Mouse (Mus musculus) CH12.LX (cell line): Measurements from ENCODE around the gene Ctdsp1. TPM values are rescaled to one million over a fixed set of nuclear protein-coding genes. Genes with fewer than 3 reads are reported as not detected.
A peak's percentile ranks its signal among the peaks of the same experiment; 100 is the strongest.

Experiments used
- DNase-seq: peaks from one replicate; pipeline ENCODE4 v3.0.0-alpha.2; 2013; ENCODE audit errors: extremely low read depth
- H3K27ac ChIP-seq: 2 replicates; pipeline ENCODE4 v1.5.1; 2012; ENCODE audit warnings: low read depth, mild to moderate bottlenecking, control low read depth, moderate library complexity; ENCODE audit not compliant: insufficient read depth
- H3K27me3 ChIP-seq: replicated peaks from 2 replicates; pipeline ENCODE3; 2012; ENCODE audit warnings: inconsistent platforms
- H3K36me3 ChIP-seq, 2 experiments: replicated peaks in 1 of 2; 2 replicates each; pipeline versions ENCODE3 to v1.6.1; 2012; ENCODE audit warnings: inconsistent platforms in 1 of 2, low read length in 1 of 2, mild to moderate bottlenecking in 1 of 2, mixed read lengths in 1 of 2, moderate library complexity in 1 of 2; ENCODE audit not compliant: control insufficient read depth in 1 of 2, insufficient read depth in 1 of 2
- H3K4me1 ChIP-seq, 2 experiments: 2 replicates each; pipeline ENCODE4 v1.6.1; 2012; ENCODE audit warnings: inconsistent platforms in 1 of 2, moderate library complexity in 1 of 2; ENCODE audit not compliant: insufficient read depth in 2 of 2, control insufficient read depth in 1 of 2
- H3K4me2 ChIP-seq: 2 replicates; pipeline ENCODE4 v1.6.1; 2012; ENCODE audit warnings: low read depth, mild to moderate bottlenecking, control low read depth; ENCODE audit not compliant: poor library complexity, insufficient read depth, severe bottlenecking
- H3K4me3 ChIP-seq, 3 experiments: fragments of 150-350 bp in 1 of 3; sonication (generic) in 1 of 3; replicated peaks in 1 of 3; 2 replicates each; pipeline versions ENCODE3 to v1.5.1; 2011 to 2012; ENCODE audit warnings: low read depth in 2 of 3, low read length in 2 of 3, mild to moderate bottlenecking in 2 of 3, moderate library complexity in 2 of 3, control low read depth in 1 of 3, improper control_type of control experiment in 1 of 3, inconsistent platforms in 1 of 3, mixed read lengths in 1 of 3; ENCODE audit not compliant: poor library complexity in 1 of 3
- H3K79me2 ChIP-seq: replicated peaks from 2 replicates; pipeline ENCODE4 v1.6.1; 2012; ENCODE audit warnings: mild to moderate bottlenecking, moderate library complexity; ENCODE audit not compliant: control insufficient read depth, poor library complexity, insufficient read depth, severe bottlenecking; ENCODE audit errors: extremely low read depth
- H3K9ac ChIP-seq: 2 replicates; pipeline ENCODE4 v1.6.1; 2012; ENCODE audit warnings: low read depth, mild to moderate bottlenecking, control low read depth, moderate library complexity; ENCODE audit not compliant: insufficient read depth
- H3K9me3 ChIP-seq: replicated peaks from 2 replicates; pipeline ENCODE3; 2012; ENCODE audit warnings: low read length, inconsistent platforms, mixed read lengths
- BHLHE40 ChIP-seq: IDR thresholded peaks from 2 replicates; pipeline ENCODE4 v1.6.1; 2011; ENCODE audit warnings: mild to moderate bottlenecking, low read depth, low read length, improper control_type of control experiment
- CHD1 ChIP-seq: IDR thresholded peaks from 2 replicates; pipeline ENCODE4 v1.6.1; 2012; ENCODE audit warnings: low read depth, low read length, improper control_type of control experiment, inconsistent platforms
- CHD2 ChIP-seq: IDR thresholded peaks from 2 replicates; pipeline ENCODE4 v1.6.1; 2011; ENCODE audit warnings: low read length, improper control_type of control experiment
- ELF1 ChIP-seq: IDR thresholded peaks from 2 replicates; pipeline ENCODE4 v1.6.1; 2014; ENCODE audit warnings: low read depth, mild to moderate bottlenecking, inconsistent platforms, low read length, improper control_type of control experiment
- IRF4 ChIP-seq: IDR thresholded peaks from 2 replicates; pipeline ENCODE4 v1.6.1; 2014; ENCODE audit warnings: low read depth, mild to moderate bottlenecking, inconsistent platforms, low read length, improper control_type of control experiment
- MAFK ChIP-seq: IDR thresholded peaks from 2 replicates; pipeline ENCODE4 v1.6.1; 2011; ENCODE audit warnings: low read length, improper control_type of control experiment; ENCODE audit not compliant: insufficient replicate concordance
- MEF2A ChIP-seq: IDR thresholded peaks from 2 replicates; pipeline ENCODE4 v1.6.1; 2014; ENCODE audit warnings: low read depth, mild to moderate bottlenecking, inconsistent platforms, low read length, improper control_type of control experiment, borderline replicate concordance
- MYC ChIP-seq: IDR thresholded peaks from 2 replicates; pipeline ENCODE4 v1.6.1; 2011; ENCODE audit warnings: low read depth, mild to moderate bottlenecking, improper control_type of control experiment, low read length
- NELFE ChIP-seq: IDR thresholded peaks from 2 replicates; pipeline ENCODE4 v1.6.1; 2011; ENCODE audit warnings: low read depth, low read length, improper control_type of control experiment
- POLR2AphosphoS2 ChIP-seq: IDR thresholded peaks from 2 replicates; pipeline ENCODE4 v1.6.1; 2011; ENCODE audit warnings: low read depth, low read length, improper control_type of control experiment
- TBP ChIP-seq: conservative IDR thresholded peaks from 2 replicates; pipeline ENCODE4 v1.6.1; 2011; ENCODE audit warnings: low read depth, low read length, improper control_type of control experiment
- ZMIZ1 ChIP-seq: IDR thresholded peaks from 2 replicates; pipeline ENCODE4 v1.6.1; 2012; ENCODE audit warnings: low read depth, mild to moderate bottlenecking, inconsistent platforms, low read length, improper control_type of control experiment
- ZNF384 ChIP-seq: IDR thresholded peaks from 2 replicates; pipeline ENCODE4 v1.6.1; 2012; ENCODE audit warnings: low read depth, low read length, improper control_type of control experiment, inconsistent platforms
- dilution Hi-C: fragments of 300-500 bp; cut with MboI; formaldehyde crosslinking; loops from 2 replicates; pipeline ENCODE4 v1.14.3; 2020; ENCODE audit warnings: low sequenced_read_pairs; ENCODE audit not compliant: extremely low pct_unique_long_range_greater_than_20kb, extremely low pct_ligation_motif_present
- in situ Hi-C: fragments of 300-500 bp; cut with MboI; formaldehyde crosslinking; loops from 3 replicates; pipeline ENCODE4 v1.14.3; 2019; ENCODE audit warnings: low sequenced_read_pairs, low pct_ligation_motif_present, low pct_unique_long_range_greater_than_20kb, mixed read lengths
- polyA plus RNA-seq: library from polyadenylated mRNA; unstranded; fragments of >175 nt; gene quantifications from 2 replicates; pipeline ENCODE4 v1.2.1, GENCODE M21; 2012; ENCODE audit warnings: low read depth; ENCODE audit not compliant: insufficient read length
- total RNA-seq, 2 experiments: library from RNA; depleted of rRNA; stranded (reverse); fragments of 300-350 nt in 1 of 2; fragments of >200 nt in 1 of 2; gene quantifications; 2 replicates each; pipeline ENCODE4 v1.2.3; 2012 to 2014

Gene Ctdsp1
- total and polyA plus RNA-seq, 3 experiments = 14.4 to 65.8 (median 23.4) TPM

DNA sequence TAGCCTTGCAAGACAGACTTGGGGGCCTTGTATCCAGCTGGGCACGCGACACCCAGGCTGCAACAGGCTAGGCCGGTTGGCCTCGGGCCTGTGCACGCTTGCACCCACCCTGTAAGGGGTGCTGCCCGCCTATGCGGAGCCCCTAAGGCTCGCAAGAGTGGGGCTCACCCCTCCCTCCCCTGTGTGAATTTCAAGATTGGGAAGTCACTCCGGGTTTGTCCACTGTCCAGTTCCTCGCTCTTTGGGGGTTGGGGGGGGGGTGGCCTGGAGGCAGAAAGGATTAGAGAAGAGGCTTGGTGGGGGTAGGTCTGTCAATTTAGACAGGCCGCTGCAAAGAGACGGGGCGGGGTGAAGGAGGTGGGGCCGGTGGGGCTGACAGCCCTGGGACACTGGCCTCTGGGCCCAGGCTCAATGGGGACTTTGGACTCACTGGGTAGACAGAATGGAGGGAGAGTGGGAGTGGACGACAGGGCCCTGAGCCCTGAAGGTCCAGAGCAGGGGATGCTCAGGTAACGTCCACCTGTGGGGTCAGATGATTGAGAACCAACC, 1.2 kb downstream of the Ctdsp1 start:
- peaks cover 21% of the 10 kb centered on the region for H3K79me2 ChIP-seq
- dilution Hi-C loops (no loop called here), in situ Hi-C loops (loop anchor here (5.0 to 10.0 kb wide), 2 partner anchors 52 to 80 kb away; no protein-coding TSS in a partner anchor)
- DNase-seq = no peak
- peaks cover 8 to 60% of the 10 kb centered on the region in 2 experiments; a peak in 3 of 4 replicates for H3K4me1 ChIP-seq
- H3K4me3 ChIP-seq = peak overlapping the region; percentile 65 to 86 (median 73)
- TF ChIP-seq ZMIZ1 = peak; percentile 44; the same call in 1 of the 2 replicates
- no peak for TF ChIP-seq TBP
- peak; percentile 50 for TF ChIP-seq BHLHE40
- TF ChIP-seq MYC = no peak; the same call in 1 of the 2 replicates
- TF ChIP-seq IRF4 = no peak
- peak overlapping the region; percentile 41 for H3K4me2 ChIP-seq
- peaks cover 19 to 22% of the 10 kb centered on the region in 2 experiments for H3K36me3 ChIP-seq
- H3K27me3 ChIP-seq = no peaks in the 10 kb centered on the region
- peak overlapping the region; percentile 76 for H3K27ac ChIP-seq
- peak overlapping the region; percentile 98 for H3K9ac ChIP-seq
- H3K9me3 ChIP-seq = no peaks in the 10 kb centered on the region

DNA sequence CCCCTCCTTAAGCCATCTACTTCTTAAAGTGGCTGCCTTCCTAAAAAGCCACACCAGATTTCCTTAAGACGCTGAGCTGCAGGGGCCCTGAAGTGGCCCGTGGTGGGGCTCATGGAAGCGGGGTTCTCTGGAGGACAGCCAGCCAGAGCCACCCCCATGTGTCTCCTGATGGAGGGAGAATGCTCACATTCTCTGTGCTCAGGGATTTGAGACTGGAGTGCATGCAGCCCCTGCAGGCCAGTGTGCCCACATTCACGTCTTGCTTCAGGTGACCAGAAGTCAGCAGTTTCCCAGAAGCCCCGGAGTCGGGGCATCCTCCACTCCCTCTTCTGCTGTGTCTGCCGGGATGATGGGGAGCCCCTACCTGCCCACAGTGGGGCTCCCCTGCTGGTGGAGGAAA, 1.7 kb downstream of the Ctdsp1 start:
- peak overlapping the region; percentile 65 to 86 (median 73) for H3K4me3 ChIP-seq
- H3K27ac ChIP-seq = peak overlapping the region; percentile 12; the same call in 1 of the 2 replicates
- dilution Hi-C loops (no loop called here), in situ Hi-C loops (loop anchor here (5.0 to 10.0 kb wide), 2 partner anchors 52 to 81 kb away; no protein-coding TSS in a partner anchor)
- TF ChIP-seq CHD1 (no peak), MEF2A (no peak), TBP (no peak), MAFK (no peak), NELFE (no peak), POLR2AphosphoS2 (no peak), MYC (no peak), CHD2 (no peak), ZNF384 (no peak), ELF1 (no peak)
- H3K27me3 ChIP-seq = no peaks in the 10 kb centered on the region
- peaks cover 4 to 56% of the 10 kb centered on the region in 2 experiments; a peak in 3 of 4 replicates for H3K4me1 ChIP-seq
- peak overlapping the region; percentile 41 for H3K4me2 ChIP-seq
- peaks cover 19 to 22% of the 10 kb centered on the region in 2 experiments for H3K36me3 ChIP-seq
- no peak for DNase-seq
- no peaks in the 10 kb centered on the region for H3K9me3 ChIP-seq
- peak overlapping the region; percentile 98 for H3K9ac ChIP-seq
- H3K79me2 ChIP-seq = peaks cover 21% of the 10 kb centered on the region
